Mouse (Mus musculus): ENCODE data around the gene C1qtnf1. TPM values are rescaled to one million over a fixed set of nuclear protein-coding genes. Genes with fewer than 3 reads are reported as not detected.

C1qtnf1 gene
- polyA plus RNA-seq, 1 experiment from 2014 or later: 1.2 TPM

GRCm38 (mm10) chr11:118436471-118436935, 8.5 kb downstream of the C1qtnf1 start:
- Histone ChIP-seq H3K79me2 (ENCODE audit: inconsistent target) (no peaks in the 10 kb centered on the region), H3K27ac (no peak overlapping the region), H3K36me3 (ENCODE audit: inconsistent target) (no peaks in the 10 kb centered on the region), H3K4me3 (ENCODE audit: inconsistent target) (no peak overlapping the region)
- 77% methylated on average over 6 of the region's 6 CpGs for WGBS (ENCODE audit: missing documents)

DNA sequence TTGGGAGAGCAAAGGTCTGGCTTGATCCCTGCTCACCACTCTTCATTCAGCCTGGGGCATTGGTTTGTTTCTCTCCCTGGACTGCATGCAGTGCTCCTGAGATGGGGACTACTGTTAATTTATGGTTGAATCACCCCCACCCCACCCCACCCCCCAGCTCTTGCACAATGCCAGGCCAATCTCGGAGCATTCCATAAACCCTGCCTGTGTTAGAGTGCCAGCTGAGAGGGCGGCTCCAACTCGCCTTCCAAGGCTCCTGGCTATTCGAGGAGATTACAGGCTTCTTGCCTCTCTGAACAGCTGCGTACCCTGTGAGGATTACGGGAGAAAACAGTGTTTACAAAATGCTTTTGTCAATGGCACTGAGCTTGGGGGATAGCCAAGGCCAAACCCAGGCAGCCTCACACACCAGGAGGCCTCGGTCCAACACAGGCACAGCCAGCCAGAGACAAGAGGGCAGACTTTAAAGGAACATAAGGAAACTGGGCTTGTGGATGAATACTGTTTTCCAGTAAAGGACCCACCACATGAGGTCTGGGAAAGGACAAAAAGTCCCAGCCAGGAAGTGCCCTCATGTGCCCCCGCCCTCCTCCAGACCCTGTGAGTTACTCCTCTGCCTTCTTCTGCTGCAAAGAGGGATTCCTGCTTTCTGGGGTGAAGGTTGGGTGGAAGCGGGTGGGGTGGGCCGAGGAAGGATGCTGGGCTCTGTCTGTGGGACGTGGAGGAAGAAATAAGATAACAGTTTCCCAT, 10.8 kb downstream of the C1qtnf1 start:
- WGBS (ENCODE audit: missing documents): 83% methylated on average over 11 of the region's 11 CpGs
- H3K79me2 ChIP-seq (ENCODE audit: inconsistent target): no peaks in the 10 kb centered on the region
- no peaks in the 10 kb centered on the region for H3K36me3 ChIP-seq (ENCODE audit: inconsistent target)
- no peak overlapping the region for H3K27ac ChIP-seq
- H3K4me3 ChIP-seq (ENCODE audit: inconsistent target): no peak overlapping the region

GRCm38 (mm10) chr11:118442691-118443090, 14.7 kb downstream of the C1qtnf1 start:
- Histone ChIP-seq H3K36me3 (ENCODE audit: inconsistent target) (no peaks in the 10 kb centered on the region), H3K27ac (no peak overlapping the region), H3K4me3 (ENCODE audit: inconsistent target) (no peak overlapping the region), H3K79me2 (ENCODE audit: inconsistent target) (no peaks in the 10 kb centered on the region)
- 87% methylated on average over 13 of the region's 13 CpGs for WGBS (ENCODE audit: missing documents)

DNA sequence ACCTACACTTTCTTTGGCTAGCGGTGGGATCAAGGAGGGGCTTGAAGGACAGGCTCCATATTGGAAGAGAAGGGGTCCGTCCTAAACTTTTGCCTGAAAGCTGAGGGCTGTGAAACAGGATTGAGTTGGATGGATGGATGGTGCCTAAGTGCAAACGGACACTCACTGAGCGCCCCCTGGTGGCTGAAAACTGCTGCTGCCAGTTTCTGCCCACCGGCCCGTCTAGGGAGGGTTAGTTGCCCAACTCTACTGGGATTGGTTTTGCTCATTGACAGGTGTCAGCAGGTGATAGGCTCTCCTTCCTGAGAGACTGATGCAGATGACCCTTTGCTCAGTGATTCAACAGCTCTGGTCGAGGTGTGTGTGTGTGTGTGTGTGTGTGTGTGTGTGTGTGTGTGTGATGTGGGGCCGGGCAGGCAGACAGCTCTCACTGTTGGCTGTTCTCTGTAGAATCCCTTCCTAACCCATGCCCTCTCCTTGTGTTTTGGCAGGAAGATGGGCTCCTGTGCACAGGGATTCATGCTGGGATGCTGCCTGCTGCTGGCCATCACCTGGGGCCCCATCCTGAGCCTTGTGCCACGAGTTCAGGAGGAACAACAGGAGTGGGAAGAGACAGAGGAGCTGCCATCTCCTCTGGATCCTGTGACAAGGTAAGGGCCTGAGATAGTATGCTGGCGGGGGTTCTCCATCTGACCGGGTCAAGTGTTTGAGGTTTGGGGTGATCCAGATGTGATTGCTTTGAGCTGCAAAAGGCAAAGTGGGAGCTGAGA, 15.4 kb downstream of the C1qtnf1 start:
- no peak overlapping the region for H3K4me3 ChIP-seq (ENCODE audit: inconsistent target)
- no peaks in the 10 kb centered on the region for H3K79me2 ChIP-seq (ENCODE audit: inconsistent target)
- no peaks in the 10 kb centered on the region for H3K36me3 ChIP-seq (ENCODE audit: inconsistent target)
- no peak overlapping the region for H3K27ac ChIP-seq
- WGBS (ENCODE audit: missing documents): 38% methylated on average over 11 of the region's 11 CpGs

DNA sequence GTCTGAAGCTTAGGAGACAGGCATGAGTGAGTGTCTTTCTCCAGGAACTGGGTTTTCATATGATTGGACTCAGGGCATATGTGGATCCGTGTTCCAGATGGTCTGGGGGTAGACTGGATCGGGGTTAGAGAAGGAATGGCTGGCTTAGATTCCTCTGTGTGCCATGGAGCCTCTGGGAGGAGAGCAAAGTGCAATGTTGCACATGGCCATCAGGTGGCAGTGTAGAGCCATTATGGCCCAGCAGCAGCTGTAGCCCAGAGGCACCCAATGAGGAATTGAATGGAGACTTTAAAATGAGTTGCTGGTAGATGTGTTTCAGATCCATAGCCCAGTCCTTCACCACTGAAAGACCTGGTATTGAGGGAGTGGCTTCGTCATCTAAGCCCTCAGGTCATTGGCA, 17.8 kb downstream of the C1qtnf1 start:
- WGBS (ENCODE audit: missing documents): 13% methylated on average over 3 of the region's 3 CpGs
- Histone ChIP-seq H3K27ac (no peak overlapping the region), H3K4me3 (ENCODE audit: inconsistent target) (no peak overlapping the region), H3K36me3 (ENCODE audit: inconsistent target) (no peaks in the 10 kb centered on the region), H3K79me2 (ENCODE audit: inconsistent target) (no peaks in the 10 kb centered on the region)

- no peaks in the 10 kb centered on the region for H3K79me2 ChIP-seq (ENCODE audit: inconsistent target)
- WGBS (ENCODE audit: missing documents): 98% methylated on average over 4 of the region's 4 CpGs
- H3K36me3 ChIP-seq (ENCODE audit: inconsistent target): no peaks in the 10 kb centered on the region
- no peak overlapping the region for H3K27ac ChIP-seq
- no peak overlapping the region for H3K4me3 ChIP-seq (ENCODE audit: inconsistent target)
Measured at GRCm38 (mm10) chr11:118447346-118447745, 19.3 kb downstream of the C1qtnf1 start.

DNA sequence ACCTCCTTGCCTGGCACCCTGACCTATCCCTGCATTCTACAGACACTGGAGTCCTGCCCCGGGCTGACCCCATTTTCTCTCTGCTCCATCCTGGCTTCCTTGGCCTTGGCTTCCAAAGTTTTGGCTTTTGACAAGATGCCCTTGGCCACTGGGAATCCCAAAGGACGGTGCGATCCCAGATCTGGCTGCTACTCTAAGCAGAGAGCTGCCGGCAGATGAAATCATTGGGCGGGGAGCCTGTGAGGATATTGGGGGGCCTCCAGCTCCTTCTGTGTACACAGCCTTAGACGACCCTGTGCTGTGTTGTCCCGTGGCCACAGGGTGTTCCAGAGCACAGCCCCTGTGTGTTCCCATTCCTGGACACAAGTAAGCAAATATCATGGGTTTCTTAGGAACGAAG, 20.4 kb downstream of the C1qtnf1 start:
- no peaks in the 10 kb centered on the region for H3K79me2 ChIP-seq (ENCODE audit: inconsistent target)
- H3K36me3 ChIP-seq (ENCODE audit: inconsistent target): no peaks in the 10 kb centered on the region
- WGBS (ENCODE audit: missing documents): 93% methylated on average over 8 of the region's 8 CpGs
- no peak overlapping the region for H3K27ac ChIP-seq
- no peak overlapping the region for H3K4me3 ChIP-seq (ENCODE audit: inconsistent target)

GRCm38 (mm10) chr11:118451211-118451610, 23.2 kb downstream of the C1qtnf1 start:
- Histone ChIP-seq H3K27ac (no peak overlapping the region), H3K4me3 (ENCODE audit: inconsistent target) (no peak overlapping the region)
- 94% methylated on average over 6 of the region's 6 CpGs for WGBS (ENCODE audit: missing documents)

GRCm38 (mm10) chr11:118452955-118453354, 25.0 kb downstream of the C1qtnf1 start:
- WGBS (ENCODE audit: missing documents): 95% methylated on average over 2 of the region's 2 CpGs
- Histone ChIP-seq H3K79me2 (ENCODE audit: inconsistent target) (no peaks in the 10 kb centered on the region), H3K36me3 (ENCODE audit: inconsistent target) (no peaks in the 10 kb centered on the region), H3K27ac (no peak overlapping the region), H3K4me3 (ENCODE audit: inconsistent target) (no peak overlapping the region)

More at GRCm38 (mm10) chr11:118451211-118451610, 23.2 kb downstream of the C1qtnf1 start:
- Histone ChIP-seq H3K79me2 (ENCODE audit: inconsistent target) (no peaks in the 10 kb centered on the region), H3K36me3 (ENCODE audit: inconsistent target) (no peaks in the 10 kb centered on the region)

DNA sequence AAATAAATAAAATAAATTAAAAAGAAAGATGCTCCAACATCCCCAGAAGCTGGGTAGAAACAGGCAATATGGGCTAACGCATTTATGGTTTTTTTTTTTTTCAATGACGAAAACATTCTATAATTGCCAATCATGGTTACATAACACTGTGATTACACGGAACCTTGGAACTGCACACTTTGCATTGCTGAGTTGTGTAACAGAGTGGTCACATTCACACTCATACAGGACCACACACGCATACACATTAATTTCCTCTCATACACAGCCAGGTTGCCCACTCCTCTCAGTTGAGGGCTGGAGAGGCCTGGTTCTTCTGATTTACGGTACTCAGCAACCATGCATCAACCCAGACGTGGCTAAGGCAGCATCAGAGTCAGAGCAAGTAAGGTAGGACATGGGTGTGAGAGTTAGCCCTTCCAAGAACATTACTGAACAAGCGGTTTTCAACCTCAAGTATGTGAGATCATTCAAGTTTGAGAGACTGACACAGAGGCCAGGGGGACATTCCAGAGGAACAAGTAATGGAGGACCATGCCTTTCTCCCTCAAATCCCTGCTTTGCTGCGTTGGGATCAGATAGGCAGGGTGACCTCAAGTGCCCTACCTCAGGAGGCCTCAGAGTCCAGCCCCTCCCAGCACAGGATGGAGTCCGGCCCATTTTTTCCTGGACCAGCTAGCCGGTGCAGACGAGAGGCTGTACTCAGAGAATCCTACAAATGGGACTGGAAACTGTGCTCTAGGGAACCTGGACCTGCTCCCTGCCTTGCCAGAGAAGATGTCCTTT, 26.1 kb downstream of the C1qtnf1 start:
- Histone ChIP-seq H3K4me3 (ENCODE audit: inconsistent target) (no peak overlapping the region), H3K27ac (no peak overlapping the region), H3K36me3 (ENCODE audit: inconsistent target) (no peaks in the 10 kb centered on the region), H3K79me2 (ENCODE audit: inconsistent target) (no peaks in the 10 kb centered on the region)
- 86% methylated on average over 11 of the region's 11 CpGs for WGBS (ENCODE audit: missing documents)

GRCm38 (mm10) chr11:118455788-118456187, 27.8 kb downstream of the C1qtnf1 start:
- no peaks in the 10 kb centered on the region for H3K36me3 ChIP-seq (ENCODE audit: inconsistent target)
- WGBS (ENCODE audit: missing documents): 93% methylated on average over 6 of the region's 6 CpGs
- no peaks in the 10 kb centered on the region for H3K79me2 ChIP-seq (ENCODE audit: inconsistent target)
- H3K27ac ChIP-seq: peak overlapping the region; percentile 87
- H3K4me3 ChIP-seq (ENCODE audit: inconsistent target): no peak overlapping the region

DNA sequence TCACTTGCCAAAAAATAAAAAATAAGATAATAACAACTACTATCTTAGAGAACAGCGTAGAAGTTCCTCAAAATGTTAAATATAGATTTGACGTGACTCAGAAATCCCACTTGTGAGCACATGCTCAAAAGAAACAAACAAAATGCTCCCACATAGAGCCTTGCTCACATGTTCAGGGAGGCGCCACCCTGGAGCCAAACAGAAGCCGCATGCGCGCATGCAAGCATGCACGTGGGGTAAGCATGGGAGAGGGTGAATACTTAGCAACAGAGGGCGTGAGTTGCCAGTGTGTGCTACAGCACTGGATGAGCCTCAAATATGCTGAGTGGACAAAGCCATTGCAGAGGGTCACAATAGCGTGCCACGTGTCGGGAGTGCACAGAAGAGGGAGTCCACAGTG, 28.9 kb downstream of the C1qtnf1 start:
- 43% methylated on average over 11 of the region's 11 CpGs for WGBS (ENCODE audit: missing documents)
- Histone ChIP-seq H3K4me3 (ENCODE audit: inconsistent target) (no peak overlapping the region), H3K36me3 (ENCODE audit: inconsistent target) (no peaks in the 10 kb centered on the region), H3K79me2 (ENCODE audit: inconsistent target) (no peaks in the 10 kb centered on the region), H3K27ac (peak overlapping the region; percentile 87)

GRCm38 (mm10) chr11:118459051-118459450, 31.0 kb downstream of the C1qtnf1 start:
- Histone ChIP-seq H3K79me2 (ENCODE audit: inconsistent target) (no peaks in the 10 kb centered on the region), H3K36me3 (ENCODE audit: inconsistent target) (no peaks in the 10 kb centered on the region), H3K27ac (peak overlapping the region; percentile 87), H3K4me3 (ENCODE audit: inconsistent target) (no peak overlapping the region)
- WGBS (ENCODE audit: missing documents): 2% methylated on average over 7 of the region's 8 CpGs

- Histone ChIP-seq H3K36me3 (ENCODE audit: inconsistent target) (no peaks in the 10 kb centered on the region), H3K4me3 (ENCODE audit: inconsistent target) (no peak overlapping the region), H3K79me2 (ENCODE audit: inconsistent target) (no peaks in the 10 kb centered on the region), H3K27ac (peak overlapping the region; percentile 87)
- 33% methylated on average over 3 of the region's 4 CpGs for WGBS (ENCODE audit: missing documents)
Measured at GRCm38 (mm10) chr11:118459536-118459935, 31.5 kb downstream of the C1qtnf1 start.

All from macrophage (primary cell).